Mouse (Mus musculus) left cerebral cortex, adult 2 months (tissue): ENCODE results near the gene Coa6. TPM values are rescaled to one million over a fixed set of nuclear protein-coding genes. Genes with fewer than 3 reads are reported as not detected.
A peak's percentile ranks its signal among the peaks of the same experiment; 100 is the strongest.

Source experiments
- DNase-seq, 2 experiments: peaks; one replicate each; pipeline ENCODE4 v3.0.0; 2021 to 2022; ENCODE audit warnings: low spot score in 2 of 2, mixed read lengths in 1 of 2; ENCODE audit errors: extremely low spot score in 1 of 2
- H3K27ac ChIP-seq: fragments of 200-600 bp; 2 replicates; pipeline ENCODE4 v1.8.1; 2022
- H3K4me3 ChIP-seq: fragments of 200-600 bp; 2 replicates; pipeline ENCODE4 v1.8.1; 2022
- CTCF ChIP-seq: fragments of 200-600 bp; IDR thresholded peaks from 2 replicates; pipeline ENCODE4 v1.8.1; 2022; ENCODE audit warnings: antibody characterized with exemption, mild to moderate bottlenecking, moderate library complexity
- intact Hi-C: fragments of 180-260 bp; cut with DNase I; formaldehyde crosslinking; loops from one replicate; pipeline ENCODE4 v1.15.1; 2025
- total RNA-seq, 2 experiments: library from RNA; stranded (reverse); gene quantifications; 2 replicates each; pipeline ENCODE4 v1.2.3; 2021

Gene Coa6
- total RNA-seq, 2 experiments from 2014 or later: 23.0 to 25.6 TPM

DNA sequence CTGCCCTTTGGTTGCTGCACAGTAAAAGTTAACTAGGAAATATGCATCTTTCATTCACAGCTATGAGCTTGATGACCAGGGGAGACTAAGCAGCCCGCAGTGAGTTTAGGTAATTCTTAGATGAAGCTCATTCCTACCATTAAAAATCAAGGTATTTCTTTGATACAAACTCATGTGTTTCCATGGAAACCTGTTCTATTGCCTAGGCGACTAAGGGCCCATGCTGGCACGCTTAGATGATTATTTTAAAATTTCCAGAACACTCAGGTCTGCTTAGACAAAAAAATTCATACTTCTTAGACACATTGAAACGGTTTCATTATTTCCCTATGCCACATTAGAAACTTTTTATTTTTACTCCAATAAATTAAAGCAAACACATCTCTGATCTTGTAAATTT, 17.3 kb upstream of the Coa6 start:
- intact Hi-C loops: no loop called here
- DNase-seq: no peak
- no peak overlapping the region for H3K27ac ChIP-seq
- no peak for TF ChIP-seq CTCF
- no peak overlapping the region for H3K4me3 ChIP-seq

DNA sequence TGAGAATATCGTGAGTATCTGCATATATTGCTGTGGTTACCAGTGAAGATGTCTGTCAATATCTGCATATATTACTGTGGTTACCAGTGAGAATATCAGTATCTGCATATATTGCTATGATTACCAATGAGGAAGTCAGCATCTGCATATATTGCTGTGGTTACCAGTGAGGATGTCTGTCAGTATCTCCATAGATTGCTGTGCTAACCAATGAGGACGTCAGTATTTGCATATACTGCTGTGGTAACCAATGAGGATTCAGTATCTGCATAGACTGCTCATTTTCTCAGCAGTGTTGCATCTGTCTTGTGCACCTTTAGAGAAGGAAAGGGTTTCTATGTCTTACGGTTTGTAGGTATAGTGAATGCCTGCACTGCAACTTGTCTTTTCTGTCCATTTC, 1.5 kb upstream of the Coa6 start:
- Histone ChIP-seq H3K27ac (no peak overlapping the region), H3K4me3 (no peak overlapping the region)
- TF ChIP-seq CTCF: no peak
- no peak for DNase-seq
- intact Hi-C loops: no loop called here

DNA sequence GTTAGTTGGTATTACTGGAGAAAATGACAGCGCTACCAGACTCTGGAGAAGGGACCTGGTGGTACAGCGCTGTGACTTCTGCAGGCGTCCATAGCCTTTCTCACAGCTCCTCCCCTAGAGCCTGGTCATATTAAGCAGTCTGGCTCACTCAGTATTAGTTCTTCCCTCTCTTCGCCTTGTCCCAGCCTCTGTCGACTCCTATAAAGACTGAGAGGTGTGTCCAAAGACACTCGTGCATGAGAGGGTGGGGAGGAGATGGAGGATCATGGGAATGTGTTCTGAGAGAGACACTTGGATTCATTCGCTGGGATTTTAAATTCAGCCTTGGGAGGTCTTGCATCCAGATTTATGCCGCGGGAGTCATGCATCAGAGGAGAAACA, 595 bp downstream of the Coa6 start:
- no peak for TF ChIP-seq CTCF
- H3K27ac ChIP-seq: peak overlapping the region; percentile 92
- DNase-seq: no peak
- peak overlapping the region; percentile 91 for H3K4me3 ChIP-seq
- intact Hi-C loops: no loop called here

DNA sequence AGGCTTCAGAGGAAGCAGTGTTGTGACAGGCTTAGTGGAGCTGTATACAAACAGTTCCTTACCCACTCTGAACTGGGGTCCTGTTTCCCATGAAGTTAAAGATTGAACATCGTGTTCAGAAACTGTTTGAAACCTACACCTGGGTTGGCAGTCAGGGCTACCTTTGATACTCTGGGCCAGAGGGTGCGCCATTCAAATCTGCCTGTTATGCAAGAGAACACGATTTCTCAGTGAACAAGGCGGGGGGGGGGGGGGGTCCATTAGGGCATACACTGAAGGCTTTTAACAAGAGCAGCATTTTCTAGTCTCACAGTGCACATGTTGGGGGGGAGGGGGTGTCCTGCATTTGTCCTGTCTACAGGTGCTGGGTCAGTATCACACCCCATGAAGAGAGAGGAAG, 1.8 kb downstream of the Coa6 start:
- Histone ChIP-seq H3K27ac (no peak overlapping the region), H3K4me3 (no peak overlapping the region)
- no peak for TF ChIP-seq CTCF
- no peak for DNase-seq
- intact Hi-C loops: no loop called here

DNA sequence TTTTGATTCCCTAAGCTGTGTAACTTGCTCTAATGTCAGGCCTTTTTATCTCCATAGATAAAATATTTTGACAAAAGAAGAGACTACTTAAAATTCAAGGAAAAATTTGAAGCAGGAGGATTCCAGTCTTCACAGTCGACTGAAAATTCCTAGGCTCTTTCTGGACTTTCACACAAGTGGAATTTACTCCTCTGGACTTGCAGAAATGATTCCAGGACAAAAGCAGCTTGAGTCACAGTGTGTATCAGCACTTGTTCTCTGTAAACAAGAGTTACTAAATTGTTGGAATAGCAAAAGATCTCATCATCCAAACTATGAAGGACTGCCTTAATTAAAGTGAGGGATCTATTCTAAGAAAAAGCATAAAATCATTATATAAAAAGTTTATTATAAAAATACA, 2.6 kb downstream of the Coa6 start:
- intact Hi-C loops: no loop called here
- Histone ChIP-seq H3K4me3 (no peak overlapping the region), H3K27ac (no peak overlapping the region)
- no peak for TF ChIP-seq CTCF
- DNase-seq: no peak

DNA sequence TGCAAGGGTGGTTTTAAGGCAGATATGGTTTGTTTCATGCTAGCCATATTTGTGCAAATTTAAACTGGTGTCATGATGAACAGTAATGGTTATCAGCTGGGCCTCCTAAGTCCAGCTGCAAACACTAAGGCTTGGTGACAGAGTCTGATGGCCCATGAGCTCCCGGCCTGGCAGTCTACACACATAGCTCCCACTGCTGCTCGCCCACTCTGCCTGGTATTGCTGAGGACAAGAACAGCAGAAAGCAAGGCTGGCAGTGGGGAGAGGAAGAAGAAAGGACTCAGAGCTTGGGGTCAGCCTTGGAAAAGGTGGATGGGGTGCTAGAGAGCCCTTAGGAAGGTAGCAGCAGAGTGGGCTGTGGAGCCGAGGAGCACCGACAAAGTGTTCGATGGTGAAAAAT, 7.3 kb downstream of the Coa6 start:
- Histone ChIP-seq H3K27ac (peak overlapping the region; percentile 84), H3K4me3 (no peak overlapping the region)
- DNase-seq: peak in 1 of 2 experiments; percentile 27
- intact Hi-C loops: no loop called here
- no peak for TF ChIP-seq CTCF

DNA sequence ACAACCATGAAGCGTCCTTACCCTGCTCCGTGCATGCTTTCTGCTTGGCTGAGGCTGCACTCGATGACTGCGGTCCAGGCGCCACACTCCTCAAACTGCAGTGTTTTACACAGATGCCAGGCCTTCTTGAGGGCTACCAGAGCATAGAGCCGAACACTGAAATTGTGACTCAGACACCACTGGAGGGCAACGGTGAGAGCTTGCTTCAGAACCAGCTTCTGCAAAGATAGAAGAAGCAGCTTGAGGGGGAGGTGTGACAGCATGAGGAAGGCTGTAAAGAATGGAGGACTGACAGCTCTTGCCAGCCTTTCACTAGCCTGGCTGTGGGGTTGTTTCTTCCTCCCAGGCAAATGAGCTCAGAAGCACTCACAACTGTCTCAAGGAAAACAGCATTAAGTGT, 11.5 kb downstream of the Coa6 start:
- intact Hi-C loops: no loop called here
- peak; percentile 39 for TF ChIP-seq CTCF
- no peak overlapping the region for H3K4me3 ChIP-seq
- peak; percentile 44 to 60 for DNase-seq
- peak overlapping the region; percentile 60 for H3K27ac ChIP-seq

DNA sequence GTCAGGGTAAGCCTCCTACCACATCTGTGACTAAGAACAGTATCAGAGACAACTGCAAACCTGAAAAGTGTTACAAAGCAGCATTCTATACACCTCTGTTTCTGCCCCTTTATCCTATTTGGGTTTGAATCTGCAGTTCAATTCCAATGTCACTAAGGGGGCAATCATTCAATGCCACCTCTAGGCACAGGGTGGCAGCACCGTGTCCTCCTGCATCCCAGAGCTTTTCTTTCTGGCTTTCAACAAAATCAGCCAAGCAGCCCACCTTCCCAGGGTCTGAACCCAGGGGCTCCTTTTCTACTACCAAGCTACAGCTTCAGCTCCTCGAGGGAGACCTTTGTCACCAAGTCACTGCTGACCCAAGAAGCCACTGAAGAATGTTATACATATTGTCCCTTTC, 16.6 kb downstream of the Coa6 start:
- TF ChIP-seq CTCF: peak; percentile 37
- Histone ChIP-seq H3K4me3 (no peak overlapping the region), H3K27ac (no peak overlapping the region)
- intact Hi-C loops: no loop called here
- DNase-seq: no peak

DNA sequence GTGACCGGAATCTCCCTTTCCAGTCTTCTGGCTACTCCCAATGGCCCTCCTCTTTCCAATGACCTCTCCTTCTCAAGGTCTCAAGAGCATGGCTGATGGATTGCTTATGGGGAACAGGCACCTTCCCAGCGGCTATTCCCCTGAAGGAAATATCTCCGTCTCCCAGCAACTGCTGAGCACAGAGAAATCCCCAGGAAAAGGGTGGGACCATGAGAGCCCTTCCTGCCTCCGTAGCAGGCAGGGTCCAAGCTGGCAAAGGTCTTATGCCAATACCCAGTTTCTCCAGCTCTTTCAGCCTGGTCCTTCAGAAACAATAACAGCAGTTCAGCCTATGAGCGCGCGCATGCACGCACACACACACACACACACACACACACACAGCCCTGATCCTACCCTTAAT, 28.8 kb downstream of the Coa6 start:
- intact Hi-C loops: no loop called here
- Histone ChIP-seq H3K27ac (no peak overlapping the region), H3K4me3 (no peak overlapping the region)
- no peak for TF ChIP-seq CTCF
- no peak for DNase-seq

DNA sequence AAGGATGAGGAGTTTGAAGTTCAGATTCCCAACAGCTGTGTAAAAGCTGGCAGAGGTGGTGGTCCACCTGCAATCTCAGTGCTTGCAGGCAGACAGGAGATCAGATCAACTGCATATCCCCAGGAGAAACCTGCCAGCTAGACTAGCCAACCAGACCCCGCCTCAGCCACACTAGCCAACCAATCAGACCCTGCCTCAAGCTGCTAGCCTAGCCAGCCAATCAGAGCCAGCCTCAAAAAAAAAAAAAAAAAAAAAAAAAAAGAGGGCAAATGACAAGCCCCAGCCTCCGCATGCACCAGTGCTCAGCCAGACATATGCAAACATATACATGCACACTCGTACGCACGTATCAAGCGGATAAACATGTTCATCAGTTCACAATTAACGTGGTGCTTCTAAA, 33.1 kb downstream of the Coa6 start:
- no peak for TF ChIP-seq CTCF
- DNase-seq: no peak
- Histone ChIP-seq H3K27ac (no peak overlapping the region), H3K4me3 (no peak overlapping the region)
- intact Hi-C loops: no loop called here

DNA sequence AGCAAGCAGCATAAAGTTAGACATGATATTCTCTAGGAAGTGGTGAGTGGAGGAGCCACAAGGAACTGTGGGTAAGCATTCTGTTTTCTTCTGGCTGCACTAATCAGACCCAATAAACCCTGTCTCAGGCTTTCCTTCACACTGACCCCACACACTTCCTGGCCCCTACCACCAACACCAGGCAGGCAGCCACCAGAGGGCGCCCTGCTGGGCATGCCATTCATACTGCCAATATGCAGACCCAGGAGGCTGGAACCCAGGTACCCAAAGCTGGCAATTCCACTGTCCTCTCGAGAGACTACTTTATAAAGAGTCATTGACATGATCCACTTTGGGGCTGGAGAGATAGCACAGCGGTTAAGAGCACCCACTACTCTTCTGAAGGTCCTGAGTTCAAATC, 38.0 kb downstream of the Coa6 start:
- TF ChIP-seq CTCF: peak; percentile 61
- no peak overlapping the region for H3K27ac ChIP-seq
- peak; percentile 37 to 46 for DNase-seq
- intact Hi-C loops: no loop called here
- H3K4me3 ChIP-seq: no peak overlapping the region

DNA sequence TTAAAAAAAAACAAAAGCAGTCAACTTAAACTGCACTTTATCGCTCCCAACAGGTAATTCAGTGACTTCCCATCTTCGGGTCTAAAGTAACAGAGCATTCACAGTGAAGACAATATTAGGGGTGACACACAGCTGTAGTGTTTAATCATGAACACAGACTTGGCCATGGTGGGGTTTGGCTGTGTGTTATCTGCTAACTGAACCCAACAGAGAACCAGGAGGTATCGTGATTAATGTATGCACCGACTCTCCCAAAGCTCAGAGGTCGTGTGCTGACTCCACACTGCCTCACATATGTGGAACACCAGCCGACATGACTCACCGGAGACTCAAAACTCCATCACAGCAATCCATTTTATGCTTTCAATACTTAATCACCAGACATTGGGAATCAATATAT, 39.4 kb downstream of the Coa6 start:
- no peak overlapping the region for H3K4me3 ChIP-seq
- H3K27ac ChIP-seq: no peak overlapping the region
- no peak for TF ChIP-seq CTCF
- intact Hi-C loops: no loop called here
- no peak for DNase-seq

DNA sequence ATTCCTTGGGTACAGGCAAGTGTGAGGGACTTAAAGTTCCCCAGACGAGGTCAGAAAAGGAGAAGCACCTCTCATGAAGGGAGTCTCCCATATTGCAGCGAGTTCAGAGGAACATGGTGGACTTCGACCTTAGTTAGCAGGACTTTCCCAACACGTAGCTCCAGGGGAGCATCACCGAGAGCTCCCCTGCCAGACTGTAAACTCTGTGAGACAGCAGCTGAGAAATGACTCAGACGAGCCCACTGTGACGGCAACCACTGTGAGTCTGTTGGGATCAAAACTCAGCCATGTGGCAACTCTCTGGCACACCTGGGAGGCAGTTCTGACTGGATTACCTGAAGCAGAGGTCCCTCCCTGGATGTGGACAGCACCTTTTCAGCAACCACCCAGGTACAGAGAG, 41.8 kb downstream of the Coa6 start:
- no peak for TF ChIP-seq CTCF
- intact Hi-C loops: no loop called here

DNA sequence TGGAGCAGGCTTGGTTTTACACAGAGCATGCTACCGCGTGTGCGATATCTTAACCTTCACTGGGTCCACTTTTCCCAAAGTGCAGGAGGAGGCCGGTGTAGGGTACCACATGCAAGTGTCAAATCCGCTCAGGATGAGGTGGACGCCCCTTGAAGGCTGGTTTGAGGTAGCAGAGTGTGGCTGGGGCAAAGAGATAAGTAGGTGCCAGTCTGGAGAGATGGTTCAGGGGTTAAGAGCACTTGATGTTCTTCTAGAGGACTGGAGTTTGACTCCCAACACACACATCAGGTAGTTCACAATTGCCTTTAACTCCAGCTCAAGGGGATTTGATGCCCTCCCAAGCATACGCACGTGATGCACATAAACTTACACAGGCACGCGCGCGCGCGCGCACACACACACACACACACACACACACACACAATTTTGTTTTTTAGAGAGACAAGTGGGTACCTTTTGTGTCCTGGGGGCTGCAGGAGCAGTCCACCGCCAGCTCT, 51.5 kb downstream of the Coa6 start:
- peak overlapping the region; percentile 68 for H3K4me3 ChIP-seq
- intact Hi-C loops: no loop called here
- no peak for DNase-seq
- peak overlapping the region; percentile 94 for H3K27ac ChIP-seq
- TF ChIP-seq CTCF: no peak

More for the DNA sequence above, 41.8 kb downstream of the Coa6 start:
- no peak overlapping the region for H3K27ac ChIP-seq
- no peak for DNase-seq
- H3K4me3 ChIP-seq: no peak overlapping the region
